Mouse (Mus musculus): ENCODE data around the gene Hsf2bp. TPM values are rescaled to one million over a fixed set of nuclear protein-coding genes. Genes with fewer than 3 reads are reported as not detected.
A peak's percentile ranks its signal among the peaks of the same experiment; 100 is the strongest.

The Hsf2bp gene
- polyA plus RNA-seq, 2 experiments from 2014 or later = 2.7 to 2.9 TPM

GRCm38 (mm10) chr17:31935091-31935830 lies 100.9 kb downstream of the Hsf2bp start:
- no peak for ATAC-seq

DNA sequence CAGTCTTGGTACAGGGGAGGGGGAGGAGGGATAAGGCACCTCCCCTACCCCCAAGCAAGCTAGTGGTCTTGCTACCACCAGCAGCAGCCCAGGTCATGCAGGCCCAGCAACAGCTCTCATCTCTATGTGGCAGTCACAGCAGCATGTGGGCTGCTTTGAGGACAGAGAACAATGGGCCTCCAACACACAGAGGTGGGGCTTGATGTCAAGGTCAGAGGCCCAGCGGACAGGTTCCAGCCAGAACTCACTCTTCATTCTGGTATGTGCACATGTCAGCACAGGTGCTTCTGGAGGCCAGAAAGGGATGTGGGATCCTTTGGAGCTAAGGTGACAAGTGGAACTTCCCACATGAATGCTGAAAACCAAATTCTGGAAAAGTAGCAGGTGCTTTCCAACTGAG lies 102.2 kb downstream of the Hsf2bp start:
- no peak for ATAC-seq

DNA sequence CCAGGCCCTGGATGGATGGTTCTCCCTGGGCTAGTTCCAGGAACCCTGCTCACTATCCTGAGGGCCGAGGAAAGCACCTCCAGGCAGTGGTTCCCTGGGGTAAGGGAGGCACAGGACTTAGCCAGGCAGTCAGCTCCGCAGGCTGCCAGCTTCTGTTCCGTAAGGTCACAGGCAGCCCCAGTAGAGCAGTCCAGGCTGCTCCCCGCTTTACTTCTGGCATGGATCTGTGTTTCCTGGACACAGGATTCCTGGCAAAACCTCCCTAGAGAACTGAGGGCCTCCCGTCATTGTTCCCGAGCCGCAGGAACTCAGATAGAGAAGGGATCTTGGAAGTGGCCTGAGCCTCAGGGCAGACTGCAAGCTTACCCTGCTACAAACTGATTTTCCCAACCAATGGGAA lies 104.7 kb downstream of the Hsf2bp start:
- no peak for ATAC-seq

GRCm38 (mm10) chr17:31929844-31930715 lies 106.1 kb downstream of the Hsf2bp start:
- ATAC-seq = no peak

- ATAC-seq = no peak
Measured at GRCm38 (mm10) chr17:31929032-31929431, 107.1 kb downstream of the Hsf2bp start.

DNA sequence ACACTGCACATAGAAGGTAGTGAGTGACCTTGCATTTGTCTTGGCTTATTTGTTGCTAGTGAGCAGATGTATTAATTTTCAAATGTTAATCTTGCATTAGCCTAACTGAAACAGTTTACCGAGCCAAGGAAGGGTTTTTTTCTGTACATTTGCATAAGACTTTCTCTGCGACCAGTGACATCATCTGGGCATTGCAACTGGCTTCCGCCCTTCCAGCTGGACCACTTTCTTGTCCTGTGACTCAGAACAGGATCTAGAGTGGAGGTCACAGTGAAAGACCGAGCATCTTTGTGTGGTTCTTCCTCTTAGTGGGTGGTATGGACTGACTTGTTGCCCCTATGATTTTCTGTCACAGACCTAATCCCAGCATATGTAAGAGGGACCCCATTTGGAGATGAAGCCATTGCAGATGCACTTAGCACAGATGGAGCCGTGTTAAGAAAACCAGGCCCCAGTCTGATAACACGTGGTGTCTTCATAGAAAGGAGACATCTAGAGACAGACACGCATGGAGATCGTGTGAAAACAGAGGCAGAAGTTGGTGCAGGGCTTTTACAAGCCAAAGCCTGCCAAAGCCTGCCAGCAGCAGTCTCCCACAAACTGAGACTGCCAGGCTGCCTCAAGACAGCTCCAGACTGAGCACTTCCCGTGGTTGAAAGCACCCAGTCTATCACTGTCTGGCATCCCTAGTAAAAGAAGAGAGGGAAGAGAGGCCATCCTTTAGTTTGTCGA lies 108.1 kb downstream of the Hsf2bp start:
- ATAC-seq = no peak

- no peak for ATAC-seq
Measured at GRCm38 (mm10) chr17:31924229-31924628, 111.9 kb downstream of the Hsf2bp start.

- no peak for ATAC-seq
Measured at GRCm38 (mm10) chr17:31923310-31923970, 112.7 kb downstream of the Hsf2bp start.

DNA sequence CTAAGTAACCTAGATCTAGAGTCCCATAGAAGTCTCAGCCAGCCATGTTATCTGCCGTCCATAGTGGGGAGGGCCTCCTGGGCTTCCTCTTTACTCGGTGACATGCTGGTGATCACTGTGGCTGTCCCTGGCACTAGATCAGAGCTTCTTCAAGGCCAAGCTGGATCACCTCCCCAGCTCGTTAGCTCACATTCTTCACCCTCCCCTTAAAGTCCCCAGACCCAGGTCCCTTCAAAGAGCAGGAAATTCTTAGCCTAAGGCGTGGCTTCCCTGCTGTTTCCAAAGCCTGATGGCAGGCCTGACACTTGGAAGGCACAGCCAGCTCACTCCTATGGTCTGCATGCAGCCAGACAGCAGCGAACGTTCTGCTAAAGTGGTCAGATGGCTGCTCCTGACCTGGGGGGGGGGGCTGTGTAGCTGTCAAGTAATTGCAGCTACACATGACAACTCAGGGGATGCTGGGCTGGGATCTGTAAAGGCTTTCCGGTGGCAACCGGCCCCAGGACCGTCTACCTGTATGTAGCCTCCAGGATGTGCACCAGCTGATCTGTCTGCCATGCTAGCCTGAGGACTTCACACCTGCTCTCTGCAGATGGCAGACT lies 115.5 kb downstream of the Hsf2bp start:
- no peak for ATAC-seq

GRCm38 (mm10) chr17:31919599-31919998 lies 116.5 kb downstream of the Hsf2bp start:
- ATAC-seq = no peak

DNA sequence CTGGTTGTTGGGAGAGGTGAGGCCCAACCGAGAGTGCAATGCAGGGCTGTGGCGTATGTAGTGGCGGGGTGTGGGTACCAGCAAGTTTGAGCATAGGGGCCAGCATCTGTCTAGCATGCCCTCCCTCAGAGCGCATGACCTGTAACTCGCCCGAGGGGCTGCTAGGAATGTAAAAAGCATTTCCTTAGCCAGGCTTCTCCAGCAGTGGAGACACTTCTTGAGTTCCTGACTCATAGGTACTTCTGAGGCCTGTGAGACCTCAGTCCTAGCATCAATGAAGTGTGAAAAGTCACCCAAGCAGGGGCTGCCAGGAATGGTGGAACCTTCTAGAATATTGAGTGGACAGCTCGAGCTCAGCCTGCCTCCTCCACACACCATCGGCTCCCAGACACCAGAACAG lies 117.8 kb downstream of the Hsf2bp start:
- ATAC-seq = no peak

GRCm38 (mm10) chr17:31916461-31916775 lies 119.7 kb downstream of the Hsf2bp start:
- ATAC-seq = no peak

DNA sequence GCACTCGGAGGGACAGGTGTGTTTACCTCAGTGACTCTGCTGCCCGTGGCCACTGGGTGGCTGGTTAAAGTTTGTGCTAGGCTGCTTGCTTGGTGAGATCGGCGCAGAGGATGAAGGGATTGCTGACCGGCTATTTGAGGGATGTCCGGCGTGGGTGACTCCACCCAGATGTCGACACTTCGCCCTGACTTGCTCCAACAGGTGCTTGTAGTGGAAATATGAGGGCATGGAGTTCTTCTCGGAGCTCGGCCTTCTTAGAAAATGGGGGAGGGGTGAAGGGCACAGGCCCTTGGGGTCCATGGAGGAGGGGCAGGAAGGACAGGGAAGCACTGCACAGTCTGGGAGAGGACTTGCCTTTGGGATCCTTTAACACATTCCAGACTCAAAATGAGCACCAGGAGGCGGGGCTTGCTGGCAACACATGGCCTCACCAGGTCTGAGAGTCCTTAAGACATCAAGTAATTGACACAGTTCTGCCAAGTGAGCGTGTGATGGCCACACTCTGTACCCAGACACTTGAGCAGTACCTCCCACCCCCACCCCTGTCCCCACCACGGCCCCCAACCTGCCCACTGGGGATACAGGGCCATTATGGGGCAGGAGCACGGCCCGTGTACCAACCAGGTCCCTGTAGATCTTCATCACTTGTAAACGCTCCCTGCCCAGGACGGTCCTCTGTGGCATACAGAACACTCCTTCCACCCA lies 120.2 kb downstream of the Hsf2bp start:
- ATAC-seq = no peak

DNA sequence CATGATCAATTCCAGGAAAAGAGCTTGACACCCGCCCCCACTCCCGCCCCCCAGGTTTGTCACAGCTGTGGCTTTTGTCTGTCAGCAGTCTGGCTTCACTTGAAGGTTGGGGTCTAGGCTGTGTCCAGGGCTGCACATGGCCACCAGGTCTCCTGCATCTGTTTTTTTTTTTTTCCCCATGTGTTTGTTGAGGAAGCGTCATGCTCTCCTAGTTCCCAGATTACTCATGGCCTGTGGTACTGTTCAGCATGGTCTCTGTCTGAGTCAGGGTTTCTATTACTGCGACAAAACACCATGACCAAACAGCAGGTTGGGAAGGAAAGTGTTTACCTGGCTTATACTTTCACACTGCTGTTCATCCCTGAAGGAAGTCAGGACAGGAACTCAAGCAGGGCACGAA lies 121.8 kb downstream of the Hsf2bp start:
- ATAC-seq = no peak

DNA sequence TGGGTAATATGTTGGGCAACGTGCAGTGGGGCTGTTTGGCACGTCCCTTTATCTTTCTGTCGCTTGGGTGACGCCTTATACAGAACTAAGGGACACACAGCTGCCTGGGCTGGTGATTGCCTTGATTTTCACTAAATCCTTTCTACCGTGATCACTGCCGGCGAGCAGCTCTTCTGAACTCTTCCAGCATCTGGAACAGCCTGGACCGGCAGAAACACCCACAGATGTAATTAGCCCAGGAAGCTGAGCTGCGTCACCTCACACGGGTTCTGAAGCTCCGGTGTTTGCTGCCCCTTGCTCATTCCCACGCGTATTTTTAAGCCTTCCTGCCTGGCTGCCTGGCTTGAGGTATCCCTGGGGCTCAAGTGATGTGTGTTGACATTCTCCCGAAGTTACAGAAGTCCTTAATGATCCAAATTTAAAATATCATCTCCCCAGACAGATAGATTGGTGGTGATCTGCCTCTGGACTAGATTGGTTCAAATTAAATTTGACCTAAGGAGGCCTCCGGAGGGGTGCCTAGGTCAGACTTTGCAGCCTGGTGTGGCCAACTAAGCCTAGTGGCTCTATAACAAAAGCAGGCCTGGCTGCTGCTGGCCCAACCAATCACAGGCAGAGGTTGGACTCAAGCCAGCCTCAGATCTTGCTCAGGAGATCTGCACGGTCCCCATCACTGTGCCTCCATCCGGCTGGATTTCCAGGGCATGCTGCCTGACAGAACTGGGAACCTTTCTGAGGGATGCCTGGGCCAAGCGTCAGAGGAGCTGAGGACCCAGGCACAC lies 123.1 kb downstream of the Hsf2bp start:
- ATAC-seq = no peak

DNA sequence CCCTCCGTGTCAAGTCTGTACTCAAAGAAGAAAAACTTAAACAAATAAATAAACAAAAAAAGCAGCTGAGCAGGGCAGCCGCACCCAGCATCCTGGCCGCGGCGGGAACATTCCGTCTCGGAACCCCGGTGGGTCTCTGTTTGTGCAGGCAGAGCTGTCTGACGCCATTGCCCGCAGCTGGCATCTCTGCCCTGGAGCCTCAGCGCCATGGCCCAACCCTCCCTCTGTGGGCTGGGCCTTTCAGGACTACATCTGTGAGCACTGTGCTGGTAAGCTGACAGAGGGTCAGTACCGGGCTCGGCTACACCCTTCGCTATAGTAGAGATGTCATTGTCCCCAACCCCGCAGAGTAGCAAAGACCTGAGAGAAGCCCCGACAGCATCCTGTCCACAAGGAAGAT lies 123.8 kb downstream of the Hsf2bp start:
- no peak for ATAC-seq

GRCm38 (mm10) chr17:31908966-31909365 lies 127.2 kb downstream of the Hsf2bp start:
- ATAC-seq = no peak

DNA sequence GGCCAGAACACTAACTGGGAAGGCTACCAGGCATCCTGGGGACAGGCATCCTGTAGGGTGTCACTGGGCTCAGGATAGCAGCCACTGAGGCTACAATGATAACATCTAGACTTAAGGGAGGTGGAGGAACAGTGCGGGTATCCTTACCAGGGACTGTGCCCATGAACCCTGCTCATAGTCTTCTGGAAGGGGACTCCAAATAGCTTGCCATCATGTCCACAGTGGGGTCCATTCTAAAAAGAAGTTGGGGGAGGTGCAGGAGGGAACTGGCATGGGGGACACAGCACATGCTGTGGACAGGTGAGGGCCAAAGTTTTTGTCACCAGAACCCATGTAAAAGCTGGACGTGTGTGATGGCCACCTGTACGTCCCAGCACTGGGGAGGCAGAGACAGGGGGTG lies 129.7 kb downstream of the Hsf2bp start:
- no peak for ATAC-seq

GRCm38 (mm10) chr17:31905791-31906211 lies 130.3 kb downstream of the Hsf2bp start:
- ATAC-seq = peak; percentile 20

- ATAC-seq = no peak
Measured at GRCm38 (mm10) chr17:31905201-31905790, 130.9 kb downstream of the Hsf2bp start.
